In the genomic region with DNA sequence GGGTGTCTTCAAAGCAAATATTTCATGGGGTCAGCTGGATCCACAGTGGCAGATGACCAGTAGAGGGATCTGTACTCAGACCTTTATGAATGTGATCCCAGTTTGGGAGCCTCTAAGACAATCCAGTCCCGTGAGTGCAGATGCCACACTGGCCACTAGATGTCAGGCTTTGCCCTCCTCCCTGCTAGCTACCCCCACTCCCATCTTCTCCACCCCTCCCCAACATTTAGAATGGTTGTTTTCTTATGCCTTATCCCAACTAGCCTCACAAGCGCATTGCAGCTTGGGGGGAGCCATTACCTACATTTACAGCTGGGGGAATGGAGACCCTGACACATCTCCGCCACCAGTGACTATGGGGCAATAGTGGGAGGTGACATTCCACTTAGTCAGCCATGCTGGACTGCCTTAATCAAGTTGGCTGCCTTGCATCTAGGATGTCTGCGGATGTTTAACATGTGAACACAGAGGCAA, we compare ENCODE assay signal across 8 mouse cellular contexts.
DNase-seq lines count a peak whose midpoint lies in the region; ATAC-seq and TF ChIP-seq lines count a peak whose summit lies in the region.

No protein-coding gene starts in this region.

- H3K27me3 ChIP-seq in midbrain, embryonic 10.5 days (ENCODE audit: low read depth, poor library complexity, severe bottlenecking), result no peaks in the 10 kb centered on the region; the same call in 1 of the 2 replicates
- no peaks in the 10 kb centered on the region for H3K27me3 ChIP-seq in midbrain, embryonic 16.5 days (ENCODE audit: control insufficient read depth, insufficient read depth, low read depth, low read length)
- no peaks in the 10 kb centered on the region for H3K27me3 ChIP-seq in intestine, embryonic 15.5 days (replicated peaks)
- H3K27me3 ChIP-seq in midbrain, embryonic 13.5 days, result no peaks in the 10 kb centered on the region

- H3K9ac ChIP-seq in midbrain, embryonic 16.5 days (ENCODE audit: low read depth, low read length), result no peak overlapping the region
- H3K9ac ChIP-seq in intestine, embryonic 15.5 days, result no peak overlapping the region
- no peak overlapping the region for H3K9ac ChIP-seq in midbrain, embryonic 13.5 days (replicated peaks)

- peak; percentile 59 for DNase-seq in midbrain, embryonic 10.5 days (ENCODE audit: low spot score)
- peak; percentile 26 to 63 for DNase-seq in cerebellum, postnatal 25 days
- peak; percentile 51 for DNase-seq in gastrocnemius, adult 2 months
- DNase-seq in left cerebral cortex, postnatal 25 days (ENCODE audit: low spot score in 2 of 2), result peak; percentile 61 to 65
- DNase-seq in urinary bladder, postnatal 4 days (ENCODE audit: low spot score in 2 of 2), result peak; percentile 32 to 71

- 49% methylated on average over 4 of the region's 4 CpGs for WGBS in midbrain, embryonic 10.5 days
- WGBS in midbrain, embryonic 16.5 days, result 40% methylated on average over 4 of the region's 4 CpGs
- 44% methylated on average over 4 of the region's 4 CpGs for WGBS in intestine, embryonic 15.5 days
- 48% methylated on average over 4 of the region's 4 CpGs for WGBS in midbrain, embryonic 13.5 days

- H3K9me3 ChIP-seq in midbrain, embryonic 10.5 days (replicated peaks), result no peaks in the 10 kb centered on the region
- H3K9me3 ChIP-seq in midbrain, embryonic 16.5 days (replicated peaks; ENCODE audit: control insufficient read depth, low read length, poor library complexity, severe bottlenecking), result no peaks in the 10 kb centered on the region
- no peaks in the 10 kb centered on the region for H3K9me3 ChIP-seq in intestine, embryonic 15.5 days
- H3K9me3 ChIP-seq in midbrain, embryonic 13.5 days, result no peaks in the 10 kb centered on the region

- no peak overlapping the region for H3K27ac ChIP-seq in midbrain, embryonic 10.5 days (replicated peaks)
- H3K27ac ChIP-seq in midbrain, embryonic 16.5 days (ENCODE audit: low read length), result no peak overlapping the region
- H3K27ac ChIP-seq in gastrocnemius, adult 2 months, result no peak overlapping the region
- no peak overlapping the region for H3K27ac ChIP-seq in intestine, embryonic 15.5 days
- H3K27ac ChIP-seq in midbrain, embryonic 13.5 days, result no peak overlapping the region

- no peak overlapping the region for H3K4me3 ChIP-seq in midbrain, embryonic 10.5 days
- H3K4me3 ChIP-seq in midbrain, embryonic 16.5 days (ENCODE audit: low read depth, low read length), result no peak overlapping the region
- no peak overlapping the region for H3K4me3 ChIP-seq in gastrocnemius, adult 2 months
- no peak overlapping the region for H3K4me3 ChIP-seq in intestine, embryonic 15.5 days (replicated peaks)
- H3K4me3 ChIP-seq in midbrain, embryonic 13.5 days (replicated peaks), result no peak overlapping the region

- peak; percentile 81 for TF ChIP-seq CTCF in gastrocnemius, adult 2 months (IDR thresholded peaks at IDR 0.05)

- no peaks in the 10 kb centered on the region for H3K36me3 ChIP-seq in midbrain, embryonic 10.5 days
- H3K36me3 ChIP-seq in midbrain, embryonic 16.5 days (ENCODE audit: control insufficient read depth, insufficient read depth, low read length), result no peaks in the 10 kb centered on the region
- no peaks in the 10 kb centered on the region for H3K36me3 ChIP-seq in intestine, embryonic 15.5 days
- no peaks in the 10 kb centered on the region for H3K36me3 ChIP-seq in midbrain, embryonic 13.5 days

- intact Hi-C loops in gastrocnemius, adult 2 months (cut with DNase I), result loop anchor here (2.0 kb wide), 1 partner anchor 159 kb away; no protein-coding TSS in a partner anchor
- intact Hi-C loops in left cerebral cortex, postnatal 25 days (cut with DNase I), result loop anchor here (2.0 to 5.0 kb wide), 3 partner anchors 123 to 211 kb away; no protein-coding TSS in a partner anchor

- ATAC-seq in midbrain, embryonic 16.5 days, result no peak
- ATAC-seq in intestine, embryonic 15.5 days, result peak; percentile 63
- peak; percentile 55; the same call in 1 of the 2 replicates for ATAC-seq in midbrain, embryonic 13.5 days

- peaks cover 6% of the 10 kb centered on the region; the same call in 1 of the 2 replicates for H3K4me1 ChIP-seq in midbrain, embryonic 10.5 days
- no peaks in the 10 kb centered on the region for H3K4me1 ChIP-seq in midbrain, embryonic 16.5 days (ENCODE audit: control insufficient read depth, insufficient read depth, low read length)
- H3K4me1 ChIP-seq in intestine, embryonic 15.5 days (replicated peaks), result no peaks in the 10 kb centered on the region
- H3K4me1 ChIP-seq in midbrain, embryonic 13.5 days (replicated peaks), result no peaks in the 10 kb centered on the region

- no peak overlapping the region for H3K4me2 ChIP-seq in midbrain, embryonic 16.5 days (ENCODE audit: low read length)
- no peak overlapping the region for H3K4me2 ChIP-seq in intestine, embryonic 15.5 days (replicated peaks)
- H3K4me2 ChIP-seq in midbrain, embryonic 13.5 days (replicated peaks), result no peak overlapping the region
